Mouse (Mus musculus): ENCODE results near the gene Dnajb4. TPM values are rescaled to one million over a fixed set of nuclear protein-coding genes. Genes with fewer than 3 reads are reported as not detected.

Gene Dnajb4
- polyA plus RNA-seq, 1 experiment from 2014 or later = 33.7 TPM

- H3K4me1 ChIP-seq (ENCODE audit: insufficient read depth) = no peaks in the 10 kb centered on the region
- 69% methylated on average over 23 of the region's 23 CpGs for WGBS
- no peak overlapping the region for H3K9ac ChIP-seq
- no peak overlapping the region for H3K4me3 ChIP-seq (ENCODE audit: low read depth, low read length)
- H3K27ac ChIP-seq (ENCODE audit: low read depth) = no peak overlapping the region
- ATAC-seq (ENCODE audit: insufficient read depth) (no peak), DNase-seq (no peak)
- no peaks in the 10 kb centered on the region for H3K27me3 ChIP-seq (ENCODE audit: insufficient read depth, low read length)
- no peaks in the 10 kb centered on the region for H3K36me3 ChIP-seq (ENCODE audit: insufficient read depth)
- no peak for TF ChIP-seq CTCF (IDR thresholded peaks at IDR 0.05; ENCODE audit: low read depth)
- no peak overlapping the region for H3K4me2 ChIP-seq
- H3K9me3 ChIP-seq (ENCODE audit: low read depth, low read length) = no peaks in the 10 kb centered on the region
These were observed 53.1 kb downstream of the Dnajb4 start for GRCm38 (mm10) chr3:152156816-152157496.

GRCm38 (mm10) chr3:152155296-152155948 lies 54.7 kb downstream of the Dnajb4 start:
- H3K27ac ChIP-seq (ENCODE audit: low read depth) = no peak overlapping the region
- ATAC-seq (ENCODE audit: insufficient read depth) (no peak), DNase-seq (no peak)
- H3K27me3 ChIP-seq (ENCODE audit: insufficient read depth, low read length) = no peaks in the 10 kb centered on the region
- H3K4me2 ChIP-seq = no peak overlapping the region
- no peak overlapping the region for H3K9ac ChIP-seq
- no peaks in the 10 kb centered on the region for H3K36me3 ChIP-seq (ENCODE audit: insufficient read depth)
- no peaks in the 10 kb centered on the region for H3K9me3 ChIP-seq (ENCODE audit: low read depth, low read length)
- WGBS = 50% methylated on average over 11 of the region's 11 CpGs
- H3K4me1 ChIP-seq (ENCODE audit: insufficient read depth) = no peaks in the 10 kb centered on the region
- no peak overlapping the region for H3K4me3 ChIP-seq (ENCODE audit: low read depth, low read length)
- TF ChIP-seq CTCF (IDR thresholded peaks at IDR 0.05; ENCODE audit: low read depth) = no peak

GRCm38 (mm10) chr3:152154095-152154494 lies 56.0 kb downstream of the Dnajb4 start:
- Histone ChIP-seq H3K36me3 (ENCODE audit: insufficient read depth) (no peaks in the 10 kb centered on the region), H3K4me1 (ENCODE audit: insufficient read depth) (no peaks in the 10 kb centered on the region; the same call in 1 of the 2 replicates), H3K27me3 (ENCODE audit: insufficient read depth, low read length) (no peaks in the 10 kb centered on the region), H3K9ac (no peak overlapping the region), H3K9me3 (ENCODE audit: low read depth, low read length) (no peaks in the 10 kb centered on the region), H3K4me2 (no peak overlapping the region), H3K4me3 (ENCODE audit: low read depth, low read length) (no peak overlapping the region), H3K27ac (ENCODE audit: low read depth) (no peak overlapping the region)
- DNase-seq = no peak
- no peak for TF ChIP-seq CTCF (IDR thresholded peaks at IDR 0.05; ENCODE audit: low read depth)
- 75% methylated on average over 5 of the region's 5 CpGs for WGBS
- ATAC-seq (ENCODE audit: insufficient read depth) = no peak

- H3K27ac ChIP-seq (ENCODE audit: low read depth) = no peak overlapping the region
- no peaks in the 10 kb centered on the region for H3K27me3 ChIP-seq (ENCODE audit: insufficient read depth, low read length)
- no peaks in the 10 kb centered on the region for H3K36me3 ChIP-seq (ENCODE audit: insufficient read depth)
- TF ChIP-seq CTCF (IDR thresholded peaks at IDR 0.05; ENCODE audit: low read depth) = no peak
- 41% methylated on average over 2 of the region's 2 CpGs for WGBS
- no peak overlapping the region for H3K4me2 ChIP-seq
- no peak overlapping the region for H3K9ac ChIP-seq
- H3K4me1 ChIP-seq (ENCODE audit: insufficient read depth) = no peaks in the 10 kb centered on the region; the same call in 1 of the 2 replicates
- no peak overlapping the region for H3K4me3 ChIP-seq (ENCODE audit: low read depth, low read length)
- ATAC-seq (ENCODE audit: insufficient read depth) (no peak), DNase-seq (no peak)
- H3K9me3 ChIP-seq (ENCODE audit: low read depth, low read length) = no peaks in the 10 kb centered on the region
These were observed 57.0 kb downstream of the Dnajb4 start for GRCm38 (mm10) chr3:152153152-152153551.

- ATAC-seq (ENCODE audit: insufficient read depth) = peak; percentile 62
- 94% methylated on average over 1 of the region's 1 CpGs for WGBS
- Histone ChIP-seq H3K9me3 (ENCODE audit: low read depth, low read length) (no peaks in the 10 kb centered on the region), H3K9ac (no peak overlapping the region), H3K4me1 (ENCODE audit: insufficient read depth) (no peaks in the 10 kb centered on the region; the same call in 1 of the 2 replicates), H3K27me3 (ENCODE audit: insufficient read depth, low read length) (no peaks in the 10 kb centered on the region), H3K36me3 (ENCODE audit: insufficient read depth) (no peaks in the 10 kb centered on the region), H3K4me3 (ENCODE audit: low read depth, low read length) (no peak overlapping the region), H3K4me2 (no peak overlapping the region), H3K27ac (ENCODE audit: low read depth) (no peak overlapping the region)
- no peak for DNase-seq
- TF ChIP-seq CTCF (IDR thresholded peaks at IDR 0.05; ENCODE audit: low read depth) = no peak
These were observed 57.7 kb downstream of the Dnajb4 start for GRCm38 (mm10) chr3:152152483-152152804.

- ATAC-seq (ENCODE audit: insufficient read depth) (0 out of 2 replicates have a peak, but pooled peaks have one; percentile 40), DNase-seq (no peak)
- Histone ChIP-seq H3K36me3 (ENCODE audit: insufficient read depth) (no peaks in the 10 kb centered on the region), H3K27ac (ENCODE audit: low read depth) (no peak overlapping the region), H3K9ac (peak overlapping the region; percentile 9; the same call in 1 of the 2 replicates), H3K27me3 (ENCODE audit: insufficient read depth, low read length) (no peaks in the 10 kb centered on the region), H3K4me1 (ENCODE audit: insufficient read depth) (no peaks in the 10 kb centered on the region; the same call in 1 of the 2 replicates), H3K4me2 (peak overlapping the region; percentile 37), H3K9me3 (ENCODE audit: low read depth, low read length) (no peaks in the 10 kb centered on the region), H3K4me3 (ENCODE audit: low read depth, low read length) (peak overlapping the region; percentile 6; the same call in 1 of the 2 replicates)
- TF ChIP-seq CTCF (IDR thresholded peaks at IDR 0.05; ENCODE audit: low read depth) = no peak
- 55% methylated on average over 29 of the region's 29 CpGs for WGBS
These were observed 58.2 kb downstream of the Dnajb4 start for GRCm38 (mm10) chr3:152151725-152152482.

- no peaks in the 10 kb centered on the region; the same call in 1 of the 2 replicates for H3K4me1 ChIP-seq (ENCODE audit: insufficient read depth)
- no peak overlapping the region for H3K4me2 ChIP-seq
- no peak overlapping the region for H3K4me3 ChIP-seq (ENCODE audit: low read depth, low read length)
- H3K27ac ChIP-seq (ENCODE audit: low read depth) = no peak overlapping the region
- H3K36me3 ChIP-seq (ENCODE audit: insufficient read depth) = no peaks in the 10 kb centered on the region
- no peaks in the 10 kb centered on the region for H3K27me3 ChIP-seq (ENCODE audit: insufficient read depth, low read length)
- DNase-seq (no peak), ATAC-seq (ENCODE audit: insufficient read depth) (no peak)
- no peak for TF ChIP-seq CTCF (IDR thresholded peaks at IDR 0.05; ENCODE audit: low read depth)
- WGBS = 32% methylated on average over 3 of the region's 3 CpGs
- no peak overlapping the region for H3K9ac ChIP-seq
- H3K9me3 ChIP-seq (ENCODE audit: low read depth, low read length) = no peaks in the 10 kb centered on the region
These were observed 60.2 kb downstream of the Dnajb4 start for GRCm38 (mm10) chr3:152149863-152150262.
